Comparison of ENCODE assay signal across 23 mouse cellular contexts in genomic region chr6:4722142-4722541, GRCm38 (mm10). TPM values are rescaled to one million over a fixed set of nuclear protein-coding genes. Genes with fewer than 3 reads are reported as not detected.
DNase-seq lines count a peak whose midpoint lies in the region; ATAC-seq and TF ChIP-seq lines count a peak whose summit lies in the region.
"Had no signal": no experiment of that assay in that cellular context is flagged by ENCODE, and none has a peak within 500 bp of the region (broad histone marks: within the 10 kb centered on the region; RNA-seq: fewer than 3 reads in every experiment).

No protein-coding gene starts in this region.

- peak; percentile 76 for ATAC-seq in forebrain, postnatal 0 days
- ATAC-seq in forebrain, embryonic 15.5 days (replicated peaks) = no peak; the same call in 1 of the 2 replicates
- ATAC-seq in limb, embryonic 11.5 days (ENCODE audit: insufficient number of reproducible peaks, low FRiP score, low TSS enrichment, low read depth) = no peak
- ATAC-seq in midbrain, embryonic 16.5 days = peak; percentile 69
- ATAC-seq: inflammation-experienced regulatory T-cells, adult 6 months had no signal

- H3K36me3 ChIP-seq in forebrain, postnatal 0 days (ENCODE audit: insufficient read depth) = no peaks in the 10 kb centered on the region
- H3K36me3 ChIP-seq in forebrain, embryonic 15.5 days = no peaks in the 10 kb centered on the region
- no peaks in the 10 kb centered on the region for H3K36me3 ChIP-seq in limb, embryonic 11.5 days (ENCODE audit: control insufficient read depth, insufficient read depth, low read length)
- H3K36me3 ChIP-seq in limb, embryonic 10.5 days = no peaks in the 10 kb centered on the region
- H3K36me3 ChIP-seq in midbrain, embryonic 16.5 days (ENCODE audit: control insufficient read depth, insufficient read depth, low read length) = no peaks in the 10 kb centered on the region
- H3K36me3 ChIP-seq: heart, embryonic 10.5 days had no signal

- H3K4me2 ChIP-seq in forebrain, postnatal 0 days (ENCODE audit: low read depth) = no peak overlapping the region
- H3K4me2 ChIP-seq in forebrain, embryonic 15.5 days (replicated peaks) = no peak overlapping the region
- H3K4me2 ChIP-seq in limb, embryonic 11.5 days (ENCODE audit: low read depth, severe bottlenecking) = no peak overlapping the region
- H3K4me2 ChIP-seq in midbrain, embryonic 16.5 days (ENCODE audit: low read length) = 0 out of 2 replicates have a peak overlapping the region, but pooled peaks have one; percentile 5

- H3K27ac ChIP-seq in forebrain, postnatal 0 days (ENCODE audit: low read depth, low read length) = no peak overlapping the region
- no peak overlapping the region for H3K27ac ChIP-seq in forebrain, embryonic 15.5 days (replicated peaks)
- no peak overlapping the region for H3K27ac ChIP-seq in limb, embryonic 11.5 days (replicated peaks; ENCODE audit: low read depth, low read length)
- H3K27ac ChIP-seq in limb, embryonic 10.5 days = no peak overlapping the region
- peak overlapping the region; percentile 26; the same call in 1 of the 2 replicates for H3K27ac ChIP-seq in midbrain, embryonic 16.5 days (ENCODE audit: low read length)
- H3K27ac ChIP-seq: gastrocnemius, adult 2 months; heart, embryonic 10.5 days had no signal

- H3K27me3 ChIP-seq in forebrain, postnatal 0 days (ENCODE audit: insufficient read depth, low read length) = no peaks in the 10 kb centered on the region
- no peaks in the 10 kb centered on the region for H3K27me3 ChIP-seq in forebrain, embryonic 15.5 days
- H3K27me3 ChIP-seq in limb, embryonic 11.5 days (ENCODE audit: control insufficient read depth, insufficient read depth, low read length) = no peaks in the 10 kb centered on the region
- no peaks in the 10 kb centered on the region for H3K27me3 ChIP-seq in limb, embryonic 10.5 days (ENCODE audit: low read depth, poor library complexity, severe bottlenecking)
- H3K27me3 ChIP-seq in midbrain, embryonic 16.5 days (ENCODE audit: control insufficient read depth, insufficient read depth, low read depth, low read length) = no peaks in the 10 kb centered on the region

- 20% methylated on average over 6 of the region's 6 CpGs for WGBS in forebrain, postnatal 0 days
- WGBS in forebrain, embryonic 15.5 days = 23% methylated on average over 6 of the region's 6 CpGs
- 76% methylated on average over 6 of the region's 6 CpGs for WGBS in limb, embryonic 11.5 days
- 85% methylated on average over 6 of the region's 6 CpGs for WGBS in limb, embryonic 10.5 days
- 15% methylated on average over 6 of the region's 6 CpGs for WGBS in midbrain, embryonic 16.5 days

- no peaks in the 10 kb centered on the region for H3K9me3 ChIP-seq in forebrain, postnatal 0 days (ENCODE audit: low read length)
- H3K9me3 ChIP-seq in forebrain, embryonic 15.5 days = no peaks in the 10 kb centered on the region
- H3K9me3 ChIP-seq in limb, embryonic 11.5 days (ENCODE audit: control insufficient read depth, low read length) = no peaks in the 10 kb centered on the region
- H3K9me3 ChIP-seq in limb, embryonic 10.5 days (replicated peaks) = no peaks in the 10 kb centered on the region
- H3K9me3 ChIP-seq in midbrain, embryonic 16.5 days (replicated peaks; ENCODE audit: control insufficient read depth, low read length, poor library complexity, severe bottlenecking) = no peaks in the 10 kb centered on the region
- H3K9me3 ChIP-seq: heart, embryonic 10.5 days had no signal

- peak; percentile 29; the same call in 1 of the 2 replicates for TF ChIP-seq CTCF in forebrain, postnatal 0 days (IDR thresholded peaks at IDR 0.05; ENCODE audit: low read depth)

- no peak overlapping the region for H3K9ac ChIP-seq in forebrain, postnatal 0 days
- H3K9ac ChIP-seq in forebrain, embryonic 15.5 days (replicated peaks) = no peak overlapping the region
- no peak overlapping the region for H3K9ac ChIP-seq in limb, embryonic 11.5 days (ENCODE audit: low read length)
- no peak overlapping the region for H3K9ac ChIP-seq in midbrain, embryonic 16.5 days (ENCODE audit: low read depth, low read length)

- no peaks in the 10 kb centered on the region for H3K4me1 ChIP-seq in forebrain, postnatal 0 days (ENCODE audit: insufficient read depth)
- peaks cover 15% of the 10 kb centered on the region for H3K4me1 ChIP-seq in forebrain, embryonic 15.5 days
- peaks cover 15% of the 10 kb centered on the region for H3K4me1 ChIP-seq in limb, embryonic 11.5 days (ENCODE audit: control insufficient read depth, insufficient read depth, low read length)
- H3K4me1 ChIP-seq in limb, embryonic 10.5 days = peaks cover 42% of the 10 kb centered on the region
- peaks cover 18% of the 10 kb centered on the region for H3K4me1 ChIP-seq in midbrain, embryonic 16.5 days (ENCODE audit: control insufficient read depth, insufficient read depth, low read length)
- H3K4me1 ChIP-seq: heart, embryonic 10.5 days had no signal

- peak; percentile 32 for DNase-seq in forebrain, postnatal 0 days
- peak; percentile 14 for DNase-seq in limb, embryonic 11.5 days (ENCODE audit: low spot score)
- DNase-seq in limb, embryonic 10.5 days (ENCODE audit: low spot score) = no peak
- DNase-seq in NIH3T3 (ENCODE audit: low read depth) = peak; percentile 38
- DNase-seq in c-Kit-positive CD71-positive TER-119-positive erythroid progenitor cells, embryonic 14.5 days (ENCODE audit: low spot score) = no peak
- DNase-seq in layer of hippocampus, postnatal 14 days (ENCODE audit: low spot score in 2 of 2) = no peak
- DNase-seq: adrenal gland, postnatal 10 days; B cell, adult 2 months; cerebellum, adult 18-20 months; cerebellum, postnatal 14 days; gastrocnemius, adult 2 months; heart, postnatal 4 days; kidney, adult 18-20 months; kidney, postnatal 4 days; left cerebral cortex, postnatal 4 days; lung, postnatal 4 days; right cerebral cortex, postnatal 25 days; spleen, adult 18-20 months had no signal

- no peak overlapping the region for H3K4me3 ChIP-seq in forebrain, postnatal 0 days (ENCODE audit: low read depth, low read length)
- no peak overlapping the region for H3K4me3 ChIP-seq in forebrain, embryonic 15.5 days
- H3K4me3 ChIP-seq in limb, embryonic 11.5 days (ENCODE audit: low read depth, low read length) = no peak overlapping the region
- no peak overlapping the region for H3K4me3 ChIP-seq in limb, embryonic 10.5 days
- no peak overlapping the region for H3K4me3 ChIP-seq in midbrain, embryonic 16.5 days (ENCODE audit: low read depth, low read length)
- H3K4me3 ChIP-seq: gastrocnemius, adult 2 months; heart, embryonic 10.5 days had no signal

RNA-seq across cellular contexts. Expression of gene Sgce, which starts 24.9 kb away (rescaled TPM):
- total RNA-seq in forebrain, postnatal 0 days (2014; rRNA removed) = 36.2 and 44.5 TPM in 2 replicates
- 30.6 and 39.4 TPM in 2 replicates for polyA plus RNA-seq in forebrain, postnatal 0 days (2015; fragmentation: Nextera tagmentation; extraction: Ambion mirVana)
- polyA plus RNA-seq in forebrain, embryonic 15.5 days (2015; fragmentation: Nextera tagmentation; extraction: Ambion mirVana) = 50.6 and 50.9 TPM in 2 replicates
- 49.3 and 53.4 TPM in 2 replicates for polyA plus RNA-seq in limb, embryonic 11.5 days (2014; fragmentation: Nextera tagmentation; extraction: Ambion mirVana)
- 38.5 and 52.3 TPM in 2 replicates for polyA plus RNA-seq in limb, embryonic 10.5 days (2016; fragmentation: Nextera tagmentation; extraction: Ambion mirVana)
- polyA plus RNA-seq in midbrain, embryonic 16.5 days (2015; fragmentation: Nextera tagmentation; extraction: Ambion mirVana) = 61.4 and 65.8 TPM in 2 replicates
- 10 to 100 TPM; 28.7 to 31.3 TPM for total RNA-seq in layer of hippocampus, postnatal 14 days (2021)
- total RNA-seq: MEL had no signal

RNA-seq across cellular contexts. Expression of gene Peg10, which starts 25.0 kb away (rescaled TPM):
- 25.2 and 72.5 TPM in 2 replicates for total RNA-seq in forebrain, postnatal 0 days (2014; rRNA removed)
- 1.8 and 3.5 TPM in 2 replicates for polyA plus RNA-seq in forebrain, postnatal 0 days (2015; fragmentation: Nextera tagmentation; extraction: Ambion mirVana)
- 4.0 and 5.0 TPM in 2 replicates for polyA plus RNA-seq in forebrain, embryonic 15.5 days (2015; fragmentation: Nextera tagmentation; extraction: Ambion mirVana)
- 38.9 and 40.0 TPM in 2 replicates for polyA plus RNA-seq in limb, embryonic 11.5 days (2014; fragmentation: Nextera tagmentation; extraction: Ambion mirVana)
- 32.7 and 33.5 TPM in 2 replicates for polyA plus RNA-seq in limb, embryonic 10.5 days (2016; fragmentation: Nextera tagmentation; extraction: Ambion mirVana)
- 6.3 and 7.9 TPM in 2 replicates for polyA plus RNA-seq in midbrain, embryonic 16.5 days (2015; fragmentation: Nextera tagmentation; extraction: Ambion mirVana)
- 1 to 10 TPM; 7.0 to 7.9 TPM for total RNA-seq in layer of hippocampus, postnatal 14 days (2021)
- total RNA-seq: MEL had no signal
- polyA plus RNA-seq: inflammation-experienced regulatory T-cells, adult 6 months had no signal

Comparison
In these comparisons a context has a peak if more than half of its experiments do, and no peak if none do; other contexts are left out.
1. ATAC-seq: peak in forebrain, postnatal 0 days (single experiment) and midbrain, embryonic 16.5 days (single experiment); none in forebrain, embryonic 15.5 days (single experiment) and limb, embryonic 11.5 days (single experiment).
2. DNase-seq: peak in forebrain, postnatal 0 days (single experiment), limb, embryonic 11.5 days (single experiment) and NIH3T3 (single experiment); none in limb, embryonic 10.5 days (single experiment), c-Kit-positive CD71-positive TER-119-positive erythroid progenitor cells, embryonic 14.5 days (single experiment) and layer of hippocampus, postnatal 14 days (0 of 2).